Mouse (Mus musculus) erythroblast, embryonic 14.5 days (primary cell): Measurements from ENCODE around the gene Iffo1. TPM values are rescaled to one million over a fixed set of nuclear protein-coding genes. Genes with fewer than 3 reads are reported as not detected.

Experiments
- H3K27me3 ChIP-seq: 2 replicates; pipeline ENCODE4 v1.6.1; 2012; ENCODE audit warnings: inconsistent platforms; ENCODE audit not compliant: control insufficient read depth
- H3K36me3 ChIP-seq: 2 replicates; pipeline ENCODE4 v1.6.1; 2012; ENCODE audit warnings: mild to moderate bottlenecking, inconsistent platforms; ENCODE audit not compliant: control insufficient read depth
- H3K4me1 ChIP-seq: 2 replicates; pipeline ENCODE4 v1.6.1; 2012; ENCODE audit warnings: inconsistent platforms; ENCODE audit not compliant: control insufficient read depth
- H3K4me3 ChIP-seq: replicated peaks from 2 replicates; pipeline ENCODE3; 2012; ENCODE audit warnings: moderate library complexity, mild to moderate bottlenecking, inconsistent platforms
- H3K9me3 ChIP-seq: 2 replicates; pipeline ENCODE4 v1.6.1; 2012; ENCODE audit warnings: low read length, inconsistent platforms, mixed read lengths; ENCODE audit not compliant: control insufficient read depth
- GATA1 ChIP-seq: IDR thresholded peaks from 2 replicates; pipeline ENCODE4 v1.6.1; 2012; ENCODE audit warnings: low read length, inconsistent platforms, mixed read lengths
- TAL1 ChIP-seq: IDR thresholded peaks from 3 replicates; pipeline ENCODE4 v1.6.1; 2012; ENCODE audit warnings: low read length, inconsistent platforms, mixed read lengths
- polyA plus RNA-seq: library from polyadenylated mRNA; stranded (reverse); fragments of >175 nt; gene quantifications from 2 replicates; pipeline ENCODE4 v1.2.3, GENCODE M21; 2012

Iffo1 gene
- polyA plus RNA-seq, 1 experiment, result 1.3 TPM

- no peaks in the 10 kb centered on the region for H3K27me3 ChIP-seq
- H3K9me3 ChIP-seq, result no peaks in the 10 kb centered on the region
- peaks cover 61% of the 10 kb centered on the region for H3K36me3 ChIP-seq
- TF ChIP-seq GATA1 (no peak), TAL1 (no peak)
- peaks cover 30% of the 10 kb centered on the region for H3K4me1 ChIP-seq
- H3K4me3 ChIP-seq, result peak overlapping the region; percentile 54
Observed at GRCm38 (mm10) chr6:125193390-125193789, 48.3 kb downstream of the Iffo1 start.

GRCm38 (mm10) chr6:125195541-125196075, 50.6 kb downstream of the Iffo1 start:
- Histone ChIP-seq H3K4me3 (no peak overlapping the region), H3K9me3 (no peaks in the 10 kb centered on the region), H3K36me3 (peaks cover 43% of the 10 kb centered on the region), H3K27me3 (no peaks in the 10 kb centered on the region), H3K4me1 (peaks cover 15% of the 10 kb centered on the region)
- TF ChIP-seq TAL1 (no peak), GATA1 (no peak)

GRCm38 (mm10) chr6:125196301-125196700, 51.3 kb downstream of the Iffo1 start:
- TF ChIP-seq TAL1, result no peak
- Histone ChIP-seq H3K4me1 (peaks cover 15% of the 10 kb centered on the region), H3K9me3 (no peaks in the 10 kb centered on the region)

GRCm38 (mm10) chr6:125197166-125197565, 52.1 kb downstream of the Iffo1 start:
- TF ChIP-seq TAL1 (no peak), GATA1 (no peak)
- no peak overlapping the region for H3K4me3 ChIP-seq
- peaks cover 41% of the 10 kb centered on the region for H3K36me3 ChIP-seq
- no peaks in the 10 kb centered on the region for H3K27me3 ChIP-seq
- peaks cover 15% of the 10 kb centered on the region for H3K4me1 ChIP-seq
- H3K9me3 ChIP-seq, result no peaks in the 10 kb centered on the region

More at GRCm38 (mm10) chr6:125196301-125196700, 51.3 kb downstream of the Iffo1 start:
- Histone ChIP-seq H3K36me3 (peaks cover 41% of the 10 kb centered on the region), H3K27me3 (no peaks in the 10 kb centered on the region), H3K4me3 (no peak overlapping the region)

- TF ChIP-seq TAL1, result no peak
- no peak for TF ChIP-seq GATA1
- Histone ChIP-seq H3K4me1 (peaks cover 5% of the 10 kb centered on the region), H3K36me3 (no peaks in the 10 kb centered on the region), H3K27me3 (peaks cover 39% of the 10 kb centered on the region), H3K4me3 (no peak overlapping the region), H3K9me3 (peaks cover 4% of the 10 kb centered on the region; the same call in 1 of the 2 replicates)
Observed at GRCm38 (mm10) chr6:125210436-125210835, 65.4 kb downstream of the Iffo1 start.

Other genes starting within 250 kb of the Iffo1 start
- gene Lag3, start 233.5 kb upstream of the Iffo1 start, polyA plus RNA-seq, result not detected in 2 replicates
- gene Ptms, start 225.1 kb upstream of the Iffo1 start, polyA plus RNA-seq, result 2.6 and 3.1 TPM in 2 replicates
- gene Mlf2, start 213.9 kb upstream of the Iffo1 start, polyA plus RNA-seq, result 21.9 and 22.2 TPM in 2 replicates
- gene Cops7a, start 179.7 kb upstream of the Iffo1 start, polyA plus RNA-seq, result 2.7 TPM in 2 replicates
- gene Pianp, start 148.5 kb upstream of the Iffo1 start, polyA plus RNA-seq, result 0.03 TPM in 1 of 2 replicates, not detected in the other
- 3.9 and 4.2 TPM in 2 replicates for gene Zfp384, start 136.1 kb upstream of the Iffo1 start, polyA plus RNA-seq
- 1.1 and 1.8 TPM in 2 replicates for gene Ing4, start 105.5 kb upstream of the Iffo1 start, polyA plus RNA-seq
- 0.97 and 1.6 TPM in 2 replicates for gene Acrbp, start 95.6 kb upstream of the Iffo1 start, polyA plus RNA-seq
- gene Lpar5, start 77.3 kb upstream of the Iffo1 start, polyA plus RNA-seq, result 0.06 TPM in 1 of 2 replicates, not detected in the other
- 6.8 TPM in 2 replicates for gene Chd4, start 49.3 kb upstream of the Iffo1 start, polyA plus RNA-seq
- 0.78 and 1.8 TPM in 2 replicates for gene Nop2, start 13.3 kb upstream of the Iffo1 start, polyA plus RNA-seq
- 525 and 659 TPM in 2 replicates for gene Gapdh, start 21.2 kb downstream of the Iffo1 start, polyA plus RNA-seq
- gene Ncapd2, start 46.5 kb downstream of the Iffo1 start, polyA plus RNA-seq, result 78.5 and 98.6 TPM in 2 replicates
- gene Mrpl51, start 46.6 kb downstream of the Iffo1 start, polyA plus RNA-seq, result 18.9 and 22.8 TPM in 2 replicates
- gene Vamp1, start 70.3 kb downstream of the Iffo1 start, polyA plus RNA-seq, result 0.13 and 0.14 TPM in 2 replicates
- gene Tapbpl, start 86.6 kb downstream of the Iffo1 start, polyA plus RNA-seq, result 0.06 and 0.11 TPM in 2 replicates
- 0.04 TPM in 1 of 2 replicates, not detected in the other for gene Cd27, start 91.8 kb downstream of the Iffo1 start, polyA plus RNA-seq
- gene Tuba3a, start 140.8 kb downstream of the Iffo1 start, polyA plus RNA-seq, result not detected in 2 replicates
- gene Ltbr, start 168.6 kb downstream of the Iffo1 start, polyA plus RNA-seq, result 0.20 and 0.26 TPM in 2 replicates
- gene Scnn1a, start 175.4 kb downstream of the Iffo1 start, polyA plus RNA-seq, result 0.01 TPM in 1 of 2 replicates, not detected in the other
- gene Tnfrsf1a, start 204.1 kb downstream of the Iffo1 start, polyA plus RNA-seq, result 0.70 and 0.78 TPM in 2 replicates
- gene Plekhg6, start 235.6 kb downstream of the Iffo1 start, polyA plus RNA-seq, result not detected in 2 replicates